Mouse (Mus musculus) embryonic stem cell, embryonic (primary cell): ENCODE measurements around the gene Nectin2.

Experiments
- CTCF ChIA-PET, 4 experiments: fragments of 300-600 bp in 2 of 4; fragments of 350-600 bp in 2 of 4; sonication (Branson Sonifier 250); formaldehyde crosslinking; loops; one replicate each; lab custom pipeline; 2022; ENCODE audit warnings: inconsistent platforms in 2 of 4; lab: Charles Lee
- POLR2A ChIA-PET, 4 experiments: fragments of 300-600 bp in 2 of 4; fragments of 350-600 bp in 2 of 4; sonication (Branson Sonifier 250); formaldehyde crosslinking; loops; one replicate each; lab custom pipeline; 2022; ENCODE audit warnings: antibody characterized with exemption in 4 of 4, inconsistent platforms in 1 of 4; lab: Charles Lee

The Nectin2 gene

GRCm38 (mm10) chr7:19750217-19751069, at the start of gene Nectin2:
Gene Nectin2, minus strand, starts transcription at chr7:19750483.
- ChIA-PET POLR2A (interaction anchor here in 3 of 4 experiments (0.6 to 7.0 kb wide), 27 partner anchors 9 to 547 kb away, joined by 3 to 63 read pairs (median 4); partner anchors contain the start of genes Bcam (in 2 of the 3) and Apoe (in 1 of the 3)), CTCF (interaction anchor here (0.5 to 4.3 kb wide), 44 partner anchors 9 to 846 kb away, joined by 3 to 41 read pairs (median 4); partner anchors contain the start of genes Bcam (in 1 of the 4), Cblc (in 1 of the 4) and Tomm40 (in 1 of the 4))

- CTCF ChIA-PET = interaction anchor here (0.5 to 4.7 kb wide), 65 partner anchors 11 to 563 kb away, joined by 3 to 56 read pairs (median 4); partner anchors contain the start of genes Bcam (in 2 of the 4), Bcl3 (in 2 of the 4), Nectin2 (in 2 of the 4) and Ceacam20 (in 1 of the 4)
Measured at GRCm38 (mm10) chr7:19796697-19797588, 46.7 kb upstream of the Nectin2 start, which contains the start of gene Cblc. Gene Cblc, minus strand, starts transcription at chr7:19796809.

GRCm38 (mm10) chr7:19796254-19796653, 46.0 kb upstream of the Nectin2 start:
- CTCF ChIA-PET = interaction anchor here (0.6 to 4.7 kb wide), 48 partner anchors 11 to 453 kb away, joined by 3 to 56 read pairs (median 6); partner anchors contain the start of genes Bcam (in 2 of the 4), Bcl3 (in 1 of the 4), Ceacam20 (in 1 of the 4) and Gm19345 (in 1 of the 4)
- POLR2A ChIA-PET = interaction anchor here (0.6 to 4.0 kb wide), 24 partner anchors 13 to 105 kb away, joined by 3 to 16 read pairs (median 5); partner anchors contain the start of genes Bcam (in 3 of the 4), Tomm40 (in 2 of the 4) and Apoe (in 1 of the 4)

More at GRCm38 (mm10) chr7:19796697-19797588, 46.7 kb upstream of the Nectin2 start, which contains the start of gene Cblc:
- POLR2A ChIA-PET = interaction anchor here in 3 of 4 experiments (0.6 to 4.0 kb wide), 29 partner anchors 8 to 164 kb away, joined by 3 to 16 read pairs (median 4); partner anchors contain the start of genes Bcam (in 3 of the 3), Tomm40 (in 2 of the 3), Apoe (in 1 of the 3) and Clptm1 (in 1 of the 3)

GRCm38 (mm10) chr7:19795236-19795635, 45.0 kb upstream of the Nectin2 start:
- CTCF ChIA-PET = interaction anchor here in 3 of 4 experiments (0.6 to 4.7 kb wide), 7 partner anchors 42 to 127 kb away, joined by 3 to 56 read pairs (median 6); no protein-coding TSS in a partner anchor
- POLR2A ChIA-PET = interaction anchor here in 2 of 4 experiments (0.7 to 4.0 kb wide), 6 partner anchors 16 to 80 kb away, joined by 3 to 16 read pairs (median 7); partner anchors contain the start of genes Gm19345 (in 1 of the 2) and Tomm40 (in 1 of the 2)

- POLR2A ChIA-PET = interaction anchor here in 2 of 4 experiments (1.0 to 1.9 kb wide), 4 partner anchors 18 to 51 kb away, joined by 3 to 12 read pairs (median 3); no protein-coding TSS in a partner anchor
- CTCF ChIA-PET = interaction anchor here (0.6 to 1.4 kb wide), 14 partner anchors 10 to 876 kb away, joined by 3 to 10 read pairs (median 4); partner anchors contain the start of gene Nectin2 (in 1 of the 4)
Measured at GRCm38 (mm10) chr7:19792701-19793630, 42.7 kb upstream of the Nectin2 start.

GRCm38 (mm10) chr7:19791504-19791903, 41.2 kb upstream of the Nectin2 start:
- CTCF ChIA-PET = interaction anchor here (0.6 to 3.6 kb wide), 17 partner anchors 9 to 124 kb away, joined by 3 to 41 read pairs (median 9); partner anchors contain the start of genes Nectin2 (in 2 of the 4) and Bcam (in 1 of the 4)
- POLR2A ChIA-PET = interaction anchor here in 2 of 4 experiments (0.6 to 3.8 kb wide), 9 partner anchors 23 to 137 kb away, joined by 3 to 25 read pairs (median 3); no protein-coding TSS in a partner anchor

GRCm38 (mm10) chr7:19789904-19790347, 39.6 kb upstream of the Nectin2 start:
- ChIA-PET CTCF (interaction anchor here (0.5 to 3.6 kb wide), 97 partner anchors 8 to 883 kb away, joined by 3 to 42 read pairs (median 4); partner anchors contain the start of genes Nectin2 (in 3 of the 4), Bcam (in 2 of the 4), Clptm1 (in 2 of the 4) and Bcl3 (in 1 of the 4)), POLR2A (interaction anchor here (0.5 to 4.5 kb wide), 44 partner anchors 8 to 239 kb away, joined by 3 to 25 read pairs (median 4); partner anchors contain the start of genes Apoe (in 2 of the 4), Bcam (in 2 of the 4), Tomm40 (in 2 of the 4) and Apoc1 (in 1 of the 4))

GRCm38 (mm10) chr7:19785874-19786458, 35.7 kb upstream of the Nectin2 start:
- ChIA-PET CTCF (interaction anchor here in 3 of 4 experiments (0.6 to 1.7 kb wide), 6 partner anchors 11 to 117 kb away, joined by 3 to 4 read pairs (median 4); partner anchors contain the start of gene Cblc (in 2 of the 3)), POLR2A (interaction anchor here in 1 of 4 experiments (1.3 kb wide), 2 partner anchors 33 to 51 kb away, joined by 3 read pairs; no protein-coding TSS in a partner anchor)

- ChIA-PET POLR2A (interaction anchor here in 2 of 4 experiments (1.0 to 1.3 kb wide), 4 partner anchors 31 to 50 kb away, joined by 3 read pairs; no protein-coding TSS in a partner anchor), CTCF (interaction anchor here in 2 of 4 experiments (0.7 to 1.7 kb wide), 10 partner anchors 12 to 196 kb away, joined by 3 to 8 read pairs (median 4); partner anchors contain the start of genes Cblc (in 2 of the 2) and Bcam (in 1 of the 2))
Measured at GRCm38 (mm10) chr7:19784764-19785535, 34.7 kb upstream of the Nectin2 start.

- ChIA-PET POLR2A (interaction anchor here in 3 of 4 experiments (0.6 to 1.2 kb wide), 11 partner anchors 13 to 386 kb away, joined by 3 to 8 read pairs (median 4); partner anchors contain the start of genes Bcam (in 1 of the 3) and Nectin2 (in 1 of the 3)), CTCF (interaction anchor here (0.6 to 1.4 kb wide), 21 partner anchors 13 to 260 kb away, joined by 3 to 10 read pairs (median 3); partner anchors contain the start of genes Tomm40 (in 2 of the 4) and Bcam (in 1 of the 4))
Measured at GRCm38 (mm10) chr7:19783630-19784029, 33.3 kb upstream of the Nectin2 start.

- ChIA-PET POLR2A (interaction anchor here in 2 of 4 experiments (1.3 to 2.7 kb wide), 10 partner anchors 8 to 83 kb away, joined by 3 to 20 read pairs (median 6); partner anchors contain the start of gene Bcam (in 1 of the 2)), CTCF (interaction anchor here in 2 of 4 experiments (0.8 to 3.0 kb wide), 6 partner anchors 7 to 113 kb away, joined by 3 to 30 read pairs (median 8); no protein-coding TSS in a partner anchor)
Measured at GRCm38 (mm10) chr7:19782645-19783044, 32.4 kb upstream of the Nectin2 start.

- ChIA-PET CTCF (interaction anchor here (0.6 to 3.0 kb wide), 24 partner anchors 8 to 117 kb away, joined by 3 to 30 read pairs (median 4); partner anchors contain the start of genes Bcam (in 2 of the 4), Nectin2 (in 2 of the 4), Apoe (in 1 of the 4) and Clptm1 (in 1 of the 4)), POLR2A (interaction anchor here in 3 of 4 experiments (0.6 to 2.7 kb wide), 26 partner anchors 8 to 113 kb away, joined by 3 to 20 read pairs (median 5); partner anchors contain the start of genes Bcam (in 3 of the 3), Nectin2 (in 2 of the 3) and Tomm40 (in 1 of the 3))
Measured at GRCm38 (mm10) chr7:19781741-19782140, 31.5 kb upstream of the Nectin2 start.

GRCm38 (mm10) chr7:19779903-19780302, 29.6 kb upstream of the Nectin2 start:
- ChIA-PET POLR2A (interaction anchor here (0.6 to 2.7 kb wide), 4 partner anchors 10 to 91 kb away, joined by 3 to 13 read pairs (median 4); partner anchors contain the start of gene Bcam (in 2 of the 4)), CTCF (interaction anchor here in 3 of 4 experiments (1.0 to 3.0 kb wide), 3 partner anchors 10 to 26 kb away, joined by 3 to 30 read pairs (median 3); no protein-coding TSS in a partner anchor)
